Mouse (Mus musculus): ENCODE measurements around the gene Parg.

GRCm38 (mm10) chr14:32302423-32302822 is 100.7 kb downstream of the Parg start:
- TF ChIP-seq POLR2AphosphoS2 (IDR thresholded peaks at IDR 0.05; ENCODE audit: low read length) (no peak), CTCF (IDR thresholded peaks at IDR 0.05 in 2 of 3, conservative IDR thresholded peaks at IDR 0.05 in 1 of 3; ENCODE audit: control insufficient read depth in 1 of 3, insufficient read depth in 1 of 3, low read depth in 2 of 3, low read length in 3 of 3, poor library complexity in 1 of 3, severe bottlenecking in 1 of 3) (no peak), EP300 (IDR thresholded peaks at IDR 0.05; ENCODE audit: low read depth in 1 of 2, low read length in 2 of 2) (no peak), TAL1 (IDR thresholded peaks at IDR 0.05; ENCODE audit: low read length) (no peak), POLR2A (IDR thresholded peaks at IDR 0.05; ENCODE audit: control insufficient read depth in 1 of 2, insufficient read depth in 1 of 2, low read depth in 1 of 2, low read length in 2 of 2, poor library complexity in 1 of 2) (no peak), CHD1 (IDR thresholded peaks at IDR 0.05; ENCODE audit: low read depth, low read length) (no peak), TBP (IDR thresholded peaks at IDR 0.05; ENCODE audit: low read depth, low read length) (no peak), GATA1 (IDR thresholded peaks at IDR 0.05; ENCODE audit: low read depth, low read length) (no peak), RCOR1 (IDR thresholded peaks at IDR 0.05; ENCODE audit: low read depth, low read length) (no peak), NRF1 (IDR thresholded peaks at IDR 0.05; ENCODE audit: insufficient read depth, low read depth, low read length, poor library complexity, severe bottlenecking) (no peak), HCFC1 (IDR thresholded peaks at IDR 0.05; ENCODE audit: low read depth, low read length) (no peak), BHLHE40 (IDR thresholded peaks at IDR 0.05; ENCODE audit: borderline replicate concordance, low read depth, low read length) (no peak), RAD21 (IDR thresholded peaks at IDR 0.05; ENCODE audit: low read depth, low read length) (no peak)

All from MEL (cell line).